Mouse (Mus musculus): ENCODE data around the gene Cgn.
"Not testable (repeated sequence)": the region's sequence is repeated elsewhere in the genome, so short reads cannot be mapped to it uniquely, and the experiment has no call there.

The Cgn gene

GRCm38 (mm10) chr3:94789516-94789915 is 3.2 kb upstream of the Cgn start:
- DNase-seq (ENCODE audit: low read depth, low spot score) = no peak

GRCm38 (mm10) chr3:94789071-94789470 is 2.8 kb upstream of the Cgn start:
- no peak for DNase-seq (ENCODE audit: low read depth, low spot score)

DNA sequence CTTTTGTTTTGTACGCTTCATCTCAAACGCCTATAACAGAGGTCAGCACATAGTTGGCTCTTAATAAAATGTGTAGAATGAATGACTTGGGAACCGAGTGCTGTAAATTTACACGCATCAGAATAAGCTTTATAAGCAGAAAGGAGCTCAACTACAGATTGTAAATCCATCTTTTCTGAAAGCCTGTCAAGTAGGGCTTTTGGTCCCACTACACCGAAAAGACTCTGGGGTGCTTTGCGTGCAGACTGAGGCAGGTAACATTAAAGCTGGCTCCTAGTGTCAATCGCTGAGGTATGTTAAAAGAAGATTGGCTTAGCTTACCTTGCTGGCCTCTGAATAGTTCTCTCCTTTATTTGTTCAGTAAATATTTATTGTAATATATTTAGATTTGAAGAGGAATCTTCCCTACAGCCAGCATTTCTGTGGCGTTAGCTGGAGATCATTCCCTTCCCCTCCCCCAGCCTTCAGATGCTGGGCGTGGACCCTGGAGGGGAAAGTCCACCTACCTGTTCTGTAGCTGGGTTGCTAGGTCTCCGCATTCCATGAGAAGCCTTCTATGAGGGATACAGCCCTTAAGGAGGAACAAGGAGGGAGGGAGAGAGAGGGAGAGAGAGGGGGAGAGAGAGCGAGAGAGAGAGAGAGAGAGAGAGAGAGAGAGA is 959 bp upstream of the Cgn start:
- DNase-seq (ENCODE audit: low read depth, low spot score) = peak; percentile 20

GRCm38 (mm10) chr3:94785958-94786357 is 334 bp downstream of the Cgn start:
- DNase-seq (ENCODE audit: low read depth, low spot score) = no peak

GRCm38 (mm10) chr3:94784171-94784701 is 2.1 kb downstream of the Cgn start:
- no peak for DNase-seq (ENCODE audit: low read depth, low spot score)

DNA sequence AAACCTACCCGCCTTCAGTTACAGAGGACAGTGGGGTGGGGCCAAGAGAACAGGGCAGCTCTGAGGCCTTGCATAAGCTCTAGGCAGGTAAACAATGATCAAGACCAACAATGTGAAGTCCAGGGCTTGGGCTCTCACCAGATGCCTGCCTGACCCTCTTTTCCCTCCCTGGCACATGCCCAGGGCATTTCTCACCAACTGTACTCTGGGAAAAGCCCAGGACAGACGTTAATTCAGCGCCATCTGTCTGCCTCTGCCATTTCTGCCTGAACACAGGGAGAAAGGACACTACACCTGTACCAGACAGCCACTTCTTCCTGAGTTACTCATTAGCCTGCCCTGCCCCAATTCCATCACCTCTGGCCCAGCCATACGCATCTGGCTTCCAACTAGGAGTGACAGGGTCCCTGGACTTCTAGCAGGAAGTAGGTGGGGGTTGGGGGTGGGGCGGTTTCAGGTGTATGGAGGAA is 2.8 kb downstream of the Cgn start:
- no peak for DNase-seq (ENCODE audit: low read depth, low spot score)

DNA sequence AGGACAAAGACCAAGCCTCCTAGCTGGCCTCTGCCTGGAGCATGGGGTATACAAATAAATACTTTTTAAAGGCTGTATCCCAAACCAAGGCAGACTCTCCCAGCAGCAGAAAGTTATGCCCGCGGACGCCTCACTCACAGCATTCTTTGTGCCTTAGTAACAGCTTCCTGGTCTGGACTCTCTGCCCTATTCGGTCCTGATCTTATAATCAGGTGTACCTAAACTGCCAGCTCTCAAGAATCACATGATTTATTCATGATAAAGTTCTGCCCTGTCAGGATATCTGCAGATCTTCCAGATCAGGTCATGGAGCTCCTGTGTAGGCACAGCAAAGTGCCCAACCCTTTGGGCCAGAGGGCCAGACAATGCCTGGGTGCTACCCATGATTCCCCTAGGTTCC is 3.4 kb downstream of the Cgn start:
- no peak for DNase-seq (ENCODE audit: low read depth, low spot score)

- DNase-seq (ENCODE audit: low read depth, low spot score) = no peak
Observed at GRCm38 (mm10) chr3:94781356-94781755, 4.9 kb downstream of the Cgn start.

GRCm38 (mm10) chr3:94775886-94776285 is 10.4 kb downstream of the Cgn start:
- peak; percentile 65 for DNase-seq (ENCODE audit: low read depth, low spot score)

DNA sequence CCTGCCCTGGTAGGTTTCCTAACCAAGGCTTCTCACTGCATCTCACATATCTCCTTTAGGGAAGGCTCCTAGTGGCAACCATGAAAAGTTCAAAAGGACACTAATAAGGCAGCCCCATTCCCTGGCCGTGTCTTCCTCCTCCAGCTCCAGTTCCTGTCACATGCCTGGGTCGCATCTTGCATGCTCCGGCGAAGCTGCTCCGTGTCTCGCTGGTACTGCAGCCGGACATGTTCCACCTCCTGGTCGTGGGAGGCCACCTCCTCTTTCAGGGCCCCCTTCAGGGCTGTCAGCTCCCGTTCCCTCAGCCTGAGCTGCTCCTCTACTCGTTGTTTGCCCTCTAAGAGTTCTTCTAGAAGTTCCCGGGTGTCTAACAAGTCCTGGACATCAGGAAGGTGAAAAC is 12.3 kb downstream of the Cgn start:
- no peak for DNase-seq (ENCODE audit: low read depth, low spot score)

GRCm38 (mm10) chr3:94765456-94765855 is 20.8 kb downstream of the Cgn start:
- not testable (repeated sequence) for DNase-seq (ENCODE audit: low read depth, low spot score)

- not testable (repeated sequence) for DNase-seq (ENCODE audit: low read depth, low spot score)
Observed at GRCm38 (mm10) chr3:94764545-94765292, 21.6 kb downstream of the Cgn start.

DNA sequence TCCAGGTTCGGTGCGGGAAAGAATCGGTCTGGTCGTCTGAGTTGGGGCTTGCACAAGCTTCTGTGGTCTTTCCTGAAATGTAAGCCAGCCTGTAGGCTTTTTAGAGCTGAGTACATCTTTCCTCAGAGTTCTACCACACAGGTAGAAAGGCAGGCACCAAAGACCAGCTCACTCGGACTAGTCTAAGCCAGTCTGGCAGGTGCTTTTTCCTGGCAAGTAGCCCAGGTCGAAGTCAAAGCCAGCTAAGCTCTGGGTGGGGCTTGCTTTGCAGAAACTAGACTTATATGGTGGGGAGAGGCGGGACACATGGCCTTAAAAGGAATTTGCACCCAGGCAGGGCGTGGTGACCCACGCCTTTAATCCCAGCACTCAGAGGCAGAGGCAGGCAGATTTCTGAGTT is 27.9 kb downstream of the Cgn start:
- peak; percentile 83 for DNase-seq (ENCODE audit: low read depth, low spot score)

DNA sequence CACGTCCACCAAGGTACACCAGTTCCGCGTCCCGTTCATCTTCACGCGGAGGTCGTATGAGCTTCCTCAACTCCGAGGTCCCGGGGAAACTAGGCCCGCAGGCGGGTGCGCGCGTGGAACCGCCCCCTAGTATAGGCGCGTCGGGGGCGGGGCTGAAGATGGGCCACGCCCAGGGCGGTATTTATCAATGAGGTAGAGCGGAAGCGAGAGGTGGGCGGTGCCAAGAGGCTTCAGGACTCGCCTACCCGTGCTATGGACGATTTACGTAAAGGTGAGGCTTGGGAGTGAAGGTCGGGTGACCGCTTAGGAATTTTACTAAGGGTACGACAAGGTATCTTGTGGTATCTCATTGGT is 28.3 kb downstream of the Cgn start:
- not testable (repeated sequence) for DNase-seq (ENCODE audit: low read depth, low spot score)

GRCm38 (mm10) chr3:94757251-94758055 is 28.8 kb downstream of the Cgn start:
- DNase-seq (ENCODE audit: low read depth, low spot score) = peak; percentile 23

GRCm38 (mm10) chr3:94745691-94746090 is 40.6 kb downstream of the Cgn start:
- DNase-seq (ENCODE audit: low read depth, low spot score) = peak; percentile 39

DNA sequence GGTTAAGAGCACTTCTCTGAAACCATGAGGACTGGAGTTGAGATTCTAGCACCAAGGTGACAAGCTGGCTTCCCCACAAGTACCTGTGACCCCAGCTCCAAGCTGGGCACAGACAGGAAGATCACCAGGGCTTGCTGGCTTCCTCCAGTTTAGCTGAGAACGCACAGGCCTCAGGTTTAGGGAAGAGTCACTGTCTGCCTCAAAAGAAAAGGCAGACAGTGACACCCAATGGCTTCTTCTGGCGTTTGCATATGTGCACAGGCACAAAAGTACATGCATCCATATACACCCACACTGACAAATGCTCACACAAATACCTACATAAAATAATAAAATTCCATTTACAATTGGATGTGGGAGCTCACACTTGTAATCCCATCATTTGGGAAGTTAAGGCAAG is 62.7 kb downstream of the Cgn start:
- DNase-seq (ENCODE audit: low read depth, low spot score) = not testable (repeated sequence)

GRCm38 (mm10) chr3:94718253-94718652 is 68.0 kb downstream of the Cgn start:
- not testable (repeated sequence) for DNase-seq (ENCODE audit: low read depth, low spot score)

DNA sequence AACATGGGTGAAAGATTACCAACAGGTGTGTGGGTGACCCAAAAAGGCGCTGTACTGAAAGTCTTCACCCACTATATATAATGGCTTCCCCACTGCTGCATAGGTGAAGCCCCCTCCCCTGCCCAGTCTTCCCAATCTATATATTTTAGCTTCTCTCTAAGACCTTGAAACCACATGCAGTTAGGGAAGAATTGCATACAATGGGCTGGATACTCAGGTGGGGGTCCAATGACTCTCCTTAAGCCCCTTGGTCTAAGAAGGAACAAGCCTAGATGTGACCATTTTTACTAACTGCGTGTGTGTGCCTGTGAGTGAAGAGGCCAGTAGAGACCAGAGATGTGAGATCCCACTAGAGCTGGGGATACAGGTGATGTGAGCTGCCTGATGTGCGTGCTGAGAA is 72.9 kb downstream of the Cgn start:
- not testable (repeated sequence) for DNase-seq (ENCODE audit: low read depth, low spot score)

GRCm38 (mm10) chr3:94710591-94710990 is 75.7 kb downstream of the Cgn start:
- not testable (repeated sequence) for DNase-seq (ENCODE audit: low read depth, low spot score)
